Mouse (Mus musculus) midbrain, embryonic 16.5 days (tissue): ENCODE measurements around the gene Psma1. TPM values are rescaled to one million over a fixed set of nuclear protein-coding genes. Genes with fewer than 3 reads are reported as not detected.
A peak's percentile ranks its signal among the peaks of the same experiment; 100 is the strongest.

Source experiments
- ATAC-seq: fragments of 200-750 bp; cut with Nextera tagmentation; 2 replicates; pipeline ENCODE4 v1.8.0; 2017; ENCODE audit warnings: moderate TSS enrichment
- H3K27ac ChIP-seq: fragments of 300-500 bp; sonication (generic); 2 replicates; pipeline ENCODE4 v1.5.1; 2014; ENCODE audit warnings: mild to moderate bottlenecking, low read length, mixed read lengths
- H3K27me3 ChIP-seq: fragments of 300-500 bp; sonication (generic); 2 replicates; pipeline ENCODE4 v1.6.1; 2014; ENCODE audit warnings: low read depth, low read length, mixed read lengths; ENCODE audit not compliant: control insufficient read depth, insufficient read depth
- H3K36me3 ChIP-seq: fragments of 300-500 bp; sonication (generic); 2 replicates; pipeline ENCODE4 v1.6.1; 2014; ENCODE audit warnings: mild to moderate bottlenecking, low read length, moderate library complexity, mixed read lengths; ENCODE audit not compliant: control insufficient read depth, insufficient read depth
- H3K4me1 ChIP-seq: fragments of 300-500 bp; sonication (generic); 2 replicates; pipeline ENCODE4 v1.6.1; 2014; ENCODE audit warnings: mild to moderate bottlenecking, low read length, mixed read lengths; ENCODE audit not compliant: control insufficient read depth, insufficient read depth
- H3K4me2 ChIP-seq: fragments of 300-500 bp; sonication (generic); 2 replicates; pipeline ENCODE4 v1.6.1; 2014; ENCODE audit warnings: mild to moderate bottlenecking, low read length, mixed read lengths
- H3K4me3 ChIP-seq: fragments of 300-500 bp; sonication (generic); 2 replicates; pipeline ENCODE4 v1.5.1; 2014; ENCODE audit warnings: low read depth, mild to moderate bottlenecking, low read length, moderate library complexity, mixed read lengths
- H3K9ac ChIP-seq: fragments of 300-500 bp; sonication (generic); 2 replicates; pipeline ENCODE4 v1.6.1; 2014; ENCODE audit warnings: low read depth, low read length, mixed read lengths
- H3K9me3 ChIP-seq: fragments of 300-500 bp; sonication (generic); replicated peaks from 2 replicates; pipeline ENCODE4 v1.6.1; 2014; ENCODE audit warnings: mild to moderate bottlenecking, low read length, mixed read lengths; ENCODE audit not compliant: control insufficient read depth, poor library complexity, severe bottlenecking
- WGBS: fragments of 180-500 bp; shearing (Covaris S2); extraction: QIAGEN DNeasy Blood & Tissue Kit; methylation state at CpG from one replicate; pipeline ENCODE4 v1.1.7; 2014; 5-methylcytosine and 5-hydroxymethylcytosine counted together
- polyA plus RNA-seq: library from polyadenylated mRNA; unstranded; fragments of >200 nt; fragmentation: Nextera tagmentation; extraction: Ambion mirVana; gene quantifications from 2 replicates; pipeline ENCODE4 v1.2.1, GENCODE M21; 2015

The Psma1 gene
- 334 and 348 TPM in 2 replicates for polyA plus RNA-seq

- under 1% methylated on average over 39 of the region's 39 CpGs for WGBS
- peaks cover 11% of the 10 kb centered on the region for H3K4me1 ChIP-seq
- no peaks in the 10 kb centered on the region for H3K9me3 ChIP-seq
- peak within 1 kb of the TSS; percentile 70 for H3K4me3 ChIP-seq
- no peaks in the 10 kb centered on the region for H3K27me3 ChIP-seq
- H3K4me2 ChIP-seq, result peak within 1 kb of the TSS; percentile 65
- peaks cover 8% of the 10 kb centered on the region for H3K36me3 ChIP-seq
- ATAC-seq, result peak; percentile 92
- H3K27ac ChIP-seq, result peak within 1 kb of the TSS; percentile 70
- peak within 1 kb of the TSS; percentile 89 for H3K9ac ChIP-seq
Measured at GRCm38 (mm10) chr7:114276005-114276752, at the start of gene Psma1. Gene Psma1 (minus strand): TSS chr7:114276118.

GRCm38 (mm10) chr7:114323527-114323926, 47.6 kb upstream of the Psma1 start:
- Histone ChIP-seq H3K4me3 (no peak overlapping the region), H3K4me1 (no peaks in the 10 kb centered on the region), H3K27ac (no peak overlapping the region), H3K9me3 (no peaks in the 10 kb centered on the region), H3K4me2 (no peak overlapping the region), H3K36me3 (no peaks in the 10 kb centered on the region), H3K27me3 (no peaks in the 10 kb centered on the region), H3K9ac (no peak overlapping the region)
- 79% methylated on average over 1 of the region's 1 CpGs for WGBS
- ATAC-seq, result no peak

- Histone ChIP-seq H3K36me3 (no peaks in the 10 kb centered on the region), H3K9ac (no peak overlapping the region), H3K4me2 (no peak overlapping the region), H3K4me3 (no peak overlapping the region), H3K27me3 (no peaks in the 10 kb centered on the region), H3K4me1 (no peaks in the 10 kb centered on the region), H3K9me3 (no peaks in the 10 kb centered on the region), H3K27ac (no peak overlapping the region)
- no peak for ATAC-seq
- WGBS, result 83% methylated on average over 9 of the region's 9 CpGs
Measured at GRCm38 (mm10) chr7:114322531-114323441, 46.9 kb upstream of the Psma1 start.

- no peak overlapping the region for H3K9ac ChIP-seq
- H3K27ac ChIP-seq, result no peak overlapping the region
- H3K36me3 ChIP-seq, result no peaks in the 10 kb centered on the region
- H3K4me3 ChIP-seq, result no peak overlapping the region
- H3K4me1 ChIP-seq, result no peaks in the 10 kb centered on the region
- no peaks in the 10 kb centered on the region for H3K9me3 ChIP-seq
- H3K4me2 ChIP-seq, result no peak overlapping the region
- WGBS, result 53% methylated on average over 5 of the region's 5 CpGs
- ATAC-seq, result no peak
- H3K27me3 ChIP-seq, result no peaks in the 10 kb centered on the region
Measured at GRCm38 (mm10) chr7:114321694-114322372, 45.9 kb upstream of the Psma1 start.

GRCm38 (mm10) chr7:114317896-114318295, 42.0 kb upstream of the Psma1 start:
- WGBS, result 86% methylated on average over 4 of the region's 4 CpGs
- no peaks in the 10 kb centered on the region for H3K4me1 ChIP-seq
- no peaks in the 10 kb centered on the region for H3K27me3 ChIP-seq

GRCm38 (mm10) chr7:114317389-114317792, 41.5 kb upstream of the Psma1 start:
- Histone ChIP-seq H3K4me3 (no peak overlapping the region), H3K27ac (no peak overlapping the region), H3K4me1 (no peaks in the 10 kb centered on the region), H3K27me3 (no peaks in the 10 kb centered on the region), H3K4me2 (no peak overlapping the region), H3K9ac (no peak overlapping the region), H3K9me3 (no peaks in the 10 kb centered on the region), H3K36me3 (no peaks in the 10 kb centered on the region)
- ATAC-seq, result no peak
- WGBS, result 63% methylated on average over 5 of the region's 5 CpGs

More at GRCm38 (mm10) chr7:114317896-114318295, 42.0 kb upstream of the Psma1 start:
- no peak for ATAC-seq
- H3K27ac ChIP-seq, result no peak overlapping the region
- no peaks in the 10 kb centered on the region for H3K36me3 ChIP-seq
- no peak overlapping the region for H3K4me2 ChIP-seq
- H3K9ac ChIP-seq, result no peak overlapping the region
- H3K4me3 ChIP-seq, result no peak overlapping the region
- no peaks in the 10 kb centered on the region for H3K9me3 ChIP-seq

GRCm38 (mm10) chr7:114316361-114316871, 40.5 kb upstream of the Psma1 start:
- no peak overlapping the region for H3K27ac ChIP-seq
- no peak overlapping the region for H3K9ac ChIP-seq
- no peaks in the 10 kb centered on the region for H3K27me3 ChIP-seq
- no peak for ATAC-seq
- H3K4me3 ChIP-seq, result no peak overlapping the region
- no peaks in the 10 kb centered on the region for H3K4me1 ChIP-seq
- H3K4me2 ChIP-seq, result no peak overlapping the region
- no peaks in the 10 kb centered on the region for H3K9me3 ChIP-seq
- no peaks in the 10 kb centered on the region for H3K36me3 ChIP-seq
- 59% methylated on average over 5 of the region's 5 CpGs for WGBS

- Histone ChIP-seq H3K9me3 (no peaks in the 10 kb centered on the region), H3K4me1 (no peaks in the 10 kb centered on the region), H3K9ac (no peak overlapping the region), H3K27me3 (no peaks in the 10 kb centered on the region), H3K27ac (no peak overlapping the region), H3K4me2 (no peak overlapping the region), H3K36me3 (no peaks in the 10 kb centered on the region), H3K4me3 (no peak overlapping the region)
- WGBS, result 67% methylated on average over 5 of the region's 5 CpGs
- no peak for ATAC-seq
Measured at GRCm38 (mm10) chr7:114311209-114311608, 35.3 kb upstream of the Psma1 start.
